Mouse (Mus musculus): Measurements from ENCODE around the gene Blcap. TPM values are rescaled to one million over a fixed set of nuclear protein-coding genes. Genes with fewer than 3 reads are reported as not detected.
"Not testable (repeated sequence)": the region's sequence is repeated elsewhere in the genome, so short reads cannot be mapped to it uniquely, and the experiment has no call there.

The Blcap gene
- polyA plus RNA-seq, 1 experiment from 2014 or later = 25.9 TPM

DNA sequence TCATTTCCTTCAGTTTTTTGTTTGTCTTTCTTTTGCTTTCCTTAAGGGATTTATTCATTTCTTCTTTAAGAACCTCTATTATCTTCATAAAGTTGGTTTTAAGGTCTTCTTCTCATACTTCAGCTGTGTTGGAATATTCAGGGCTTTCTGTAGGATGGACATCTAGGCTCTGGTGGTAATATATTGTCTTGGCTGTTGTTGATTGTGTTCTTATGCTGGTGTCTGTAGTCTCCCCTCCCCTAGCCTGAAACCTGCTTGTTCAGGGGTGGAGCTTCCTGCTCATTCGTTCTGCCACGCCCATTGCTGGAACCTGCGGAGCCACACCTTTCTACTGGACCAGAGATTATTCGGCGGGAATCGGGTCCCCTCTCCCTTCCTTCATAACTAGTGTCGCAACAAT, 14.3 kb upstream of the Blcap start:
- not testable (repeated sequence) for H3K4me2 ChIP-seq; H3K36me3 ChIP-seq (ENCODE audit: control insufficient read depth, insufficient read depth, low read length); H3K9ac ChIP-seq (ENCODE audit: low read depth, low read length); H3K9me3 ChIP-seq (ENCODE audit: control insufficient read depth, low read length); H3K27ac ChIP-seq (ENCODE audit: low read depth, low read length); H3K4me3 ChIP-seq (ENCODE audit: low read depth, low read length); DNase-seq (ENCODE audit: low spot score); H3K4me1 ChIP-seq (replicated peaks; ENCODE audit: control insufficient read depth, insufficient read depth, low read length); H3K27me3 ChIP-seq (replicated peaks; ENCODE audit: control insufficient read depth, insufficient read depth, low read length); ATAC-seq (replicated peaks; ENCODE audit: low FRiP score)
- 27% methylated on average over 6 of the region's 7 CpGs for WGBS

DNA sequence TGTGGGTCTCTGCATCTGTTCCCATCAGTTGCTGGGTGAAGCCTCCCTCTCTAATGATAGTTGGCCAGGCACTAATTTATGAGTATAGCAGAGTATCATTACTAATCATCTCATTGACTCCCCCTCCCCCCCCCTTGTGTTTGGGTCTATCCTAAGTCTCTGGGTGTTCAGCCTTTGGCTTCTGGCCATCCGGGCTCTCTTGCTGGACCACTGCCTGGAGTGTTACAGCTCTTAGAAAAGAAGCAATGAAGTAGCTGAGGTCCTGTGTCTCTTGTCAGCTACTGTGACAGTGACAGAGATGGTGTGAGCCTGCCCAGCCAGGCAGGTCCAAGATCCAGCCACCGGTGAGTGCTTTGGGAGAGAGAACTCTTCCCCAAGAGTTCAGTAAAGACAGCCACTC, 1.7 kb upstream of the Blcap start:
- H3K27ac ChIP-seq (ENCODE audit: low read depth, low read length) = no peak overlapping the region
- ATAC-seq (replicated peaks; ENCODE audit: low FRiP score) (no peak), DNase-seq (ENCODE audit: low spot score) (no peak)
- H3K36me3 ChIP-seq (ENCODE audit: control insufficient read depth, insufficient read depth, low read length) = no peaks in the 10 kb centered on the region
- no peak overlapping the region for H3K4me2 ChIP-seq
- no peaks in the 10 kb centered on the region for H3K4me1 ChIP-seq (replicated peaks; ENCODE audit: control insufficient read depth, insufficient read depth, low read length)
- no peak overlapping the region for H3K9ac ChIP-seq (ENCODE audit: low read depth, low read length)
- H3K9me3 ChIP-seq (ENCODE audit: control insufficient read depth, low read length) = no peaks in the 10 kb centered on the region
- 70% methylated on average over 2 of the region's 2 CpGs for WGBS
- no peaks in the 10 kb centered on the region for H3K27me3 ChIP-seq (replicated peaks; ENCODE audit: control insufficient read depth, insufficient read depth, low read length)
- no peak overlapping the region for H3K4me3 ChIP-seq (ENCODE audit: low read depth, low read length)

DNA sequence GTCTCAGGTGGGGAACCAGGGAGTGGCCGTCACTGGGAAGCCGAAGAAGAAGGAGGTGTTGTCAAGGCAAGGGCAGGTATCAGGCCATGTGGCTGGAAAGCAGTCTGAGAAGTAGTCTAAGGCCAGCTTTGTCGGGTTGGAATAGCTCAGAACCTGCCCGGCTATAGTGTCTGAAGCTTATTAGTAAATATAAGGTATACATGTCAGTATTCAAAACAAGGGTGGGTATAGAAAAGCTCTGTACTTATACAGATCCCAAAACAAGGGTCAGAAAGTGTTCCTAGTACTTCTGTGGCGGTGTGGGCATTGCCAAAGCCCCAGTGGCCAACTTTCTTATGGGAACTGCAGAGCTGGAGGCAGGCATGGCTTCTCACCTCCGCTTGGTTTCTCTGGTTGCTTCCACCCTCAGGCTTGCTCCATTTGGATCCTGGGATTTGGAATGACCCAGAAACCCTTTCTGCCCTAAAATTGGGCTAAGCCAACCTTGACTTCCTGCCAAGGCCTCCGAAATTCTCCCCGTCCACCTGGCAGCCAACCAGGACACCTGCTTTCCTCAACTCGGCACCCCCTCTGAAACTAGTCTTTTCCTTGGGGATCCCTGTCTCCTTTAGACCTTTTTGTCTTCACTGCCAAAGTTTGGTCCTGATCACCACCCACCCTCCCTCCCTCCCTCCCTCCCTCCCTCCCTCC, 1.1 kb downstream of the Blcap start:
- 64% methylated on average over 9 of the region's 9 CpGs for WGBS
- Histone ChIP-seq H3K9ac (ENCODE audit: low read depth, low read length) (no peak overlapping the region), H3K4me2 (no peak overlapping the region), H3K9me3 (ENCODE audit: control insufficient read depth, low read length) (no peaks in the 10 kb centered on the region), H3K4me1 (replicated peaks; ENCODE audit: control insufficient read depth, insufficient read depth, low read length) (peaks cover 12% of the 10 kb centered on the region), H3K27ac (ENCODE audit: low read depth, low read length) (no peak overlapping the region), H3K36me3 (ENCODE audit: control insufficient read depth, insufficient read depth, low read length) (no peaks in the 10 kb centered on the region), H3K4me3 (ENCODE audit: low read depth, low read length) (no peak overlapping the region), H3K27me3 (replicated peaks; ENCODE audit: control insufficient read depth, insufficient read depth, low read length) (no peaks in the 10 kb centered on the region)
- no peak for ATAC-seq (replicated peaks; ENCODE audit: low FRiP score)
- no peak for DNase-seq (ENCODE audit: low spot score)

DNA sequence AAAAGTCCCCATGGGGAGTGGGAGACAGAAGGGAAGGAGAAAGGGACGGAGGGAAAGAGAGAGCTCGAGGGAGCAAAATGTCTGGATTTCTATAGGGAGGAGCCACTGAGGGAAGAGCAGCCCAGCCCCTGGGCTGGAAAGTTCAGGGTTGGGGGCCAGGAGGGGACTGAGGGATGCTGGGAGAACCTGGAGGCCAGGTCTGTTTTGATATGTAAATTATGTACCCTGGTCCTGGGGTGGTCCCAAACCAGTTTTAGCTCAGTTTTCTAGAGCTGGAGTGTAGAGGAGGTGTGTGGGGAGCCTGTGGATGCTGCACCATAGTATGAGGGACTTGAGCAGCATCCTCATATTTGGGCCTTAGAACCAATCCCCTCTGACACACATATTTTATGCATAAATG, 2.2 kb downstream of the Blcap start:
- peaks cover 13% of the 10 kb centered on the region for H3K4me1 ChIP-seq (replicated peaks; ENCODE audit: control insufficient read depth, insufficient read depth, low read length)
- ATAC-seq (replicated peaks; ENCODE audit: low FRiP score) = no peak

DNA sequence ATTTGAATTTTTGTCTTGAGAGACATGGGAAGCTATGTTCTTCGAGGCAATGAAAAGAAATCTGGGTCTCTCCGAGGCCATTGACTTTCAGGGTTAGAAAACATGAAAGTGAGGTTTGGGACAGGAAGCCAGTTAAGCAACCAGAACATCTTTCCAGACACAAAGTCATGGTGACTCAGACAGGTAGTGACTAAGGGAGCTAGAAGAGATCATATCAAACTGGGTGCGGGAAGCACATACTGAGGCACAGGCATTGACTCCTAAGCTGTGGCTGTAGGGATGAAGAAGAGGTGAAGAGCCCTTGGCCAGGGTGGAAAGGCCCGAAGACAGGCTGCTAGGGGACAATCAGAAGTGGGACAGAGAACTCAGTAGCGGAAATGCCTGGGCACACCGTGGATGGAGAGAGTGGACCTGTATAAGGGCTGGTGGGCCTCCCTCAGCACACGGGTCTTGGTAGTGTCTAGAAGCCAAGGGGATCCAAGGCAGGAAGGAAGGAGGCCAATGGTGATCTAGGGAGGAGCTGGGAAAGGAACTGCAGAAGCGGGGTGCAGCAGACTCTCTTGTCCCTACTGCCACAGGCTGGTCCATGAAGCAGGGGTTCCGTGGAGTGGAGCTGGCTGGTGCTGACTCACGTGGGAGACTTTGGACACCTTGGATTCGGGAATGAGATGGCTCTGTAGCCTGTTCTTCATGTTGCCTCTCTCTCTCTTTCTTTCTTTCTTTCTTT, 3.7 kb downstream of the Blcap start:
- H3K9ac ChIP-seq (ENCODE audit: low read depth, low read length) = peak overlapping the region; percentile 74
- no peaks in the 10 kb centered on the region for H3K27me3 ChIP-seq (replicated peaks; ENCODE audit: control insufficient read depth, insufficient read depth, low read length)
- DNase-seq (ENCODE audit: low spot score) (no peak), ATAC-seq (replicated peaks; ENCODE audit: low FRiP score) (no peak)
- WGBS = 68% methylated on average over 11 of the region's 11 CpGs
- no peaks in the 10 kb centered on the region for H3K9me3 ChIP-seq (ENCODE audit: control insufficient read depth, low read length)
- peak overlapping the region; percentile 66 for H3K4me3 ChIP-seq (ENCODE audit: low read depth, low read length)
- H3K36me3 ChIP-seq (ENCODE audit: control insufficient read depth, insufficient read depth, low read length) = no peaks in the 10 kb centered on the region
- H3K4me1 ChIP-seq (replicated peaks; ENCODE audit: control insufficient read depth, insufficient read depth, low read length) = peaks cover 13% of the 10 kb centered on the region
- H3K4me2 ChIP-seq = peak overlapping the region; percentile 96
- peak overlapping the region; percentile 72; the same call in 1 of the 2 replicates for H3K27ac ChIP-seq (ENCODE audit: low read depth, low read length)

More for the DNA sequence above, 2.2 kb downstream of the Blcap start:
- WGBS = 42% methylated on average over 2 of the region's 2 CpGs
- Histone ChIP-seq H3K9me3 (ENCODE audit: control insufficient read depth, low read length) (no peaks in the 10 kb centered on the region), H3K27me3 (replicated peaks; ENCODE audit: control insufficient read depth, insufficient read depth, low read length) (no peaks in the 10 kb centered on the region), H3K4me2 (no peak overlapping the region), H3K36me3 (ENCODE audit: control insufficient read depth, insufficient read depth, low read length) (no peaks in the 10 kb centered on the region), H3K27ac (ENCODE audit: low read depth, low read length) (no peak overlapping the region), H3K9ac (ENCODE audit: low read depth, low read length) (no peak overlapping the region), H3K4me3 (ENCODE audit: low read depth, low read length) (no peak overlapping the region)
- DNase-seq (ENCODE audit: low spot score) = no peak

DNA sequence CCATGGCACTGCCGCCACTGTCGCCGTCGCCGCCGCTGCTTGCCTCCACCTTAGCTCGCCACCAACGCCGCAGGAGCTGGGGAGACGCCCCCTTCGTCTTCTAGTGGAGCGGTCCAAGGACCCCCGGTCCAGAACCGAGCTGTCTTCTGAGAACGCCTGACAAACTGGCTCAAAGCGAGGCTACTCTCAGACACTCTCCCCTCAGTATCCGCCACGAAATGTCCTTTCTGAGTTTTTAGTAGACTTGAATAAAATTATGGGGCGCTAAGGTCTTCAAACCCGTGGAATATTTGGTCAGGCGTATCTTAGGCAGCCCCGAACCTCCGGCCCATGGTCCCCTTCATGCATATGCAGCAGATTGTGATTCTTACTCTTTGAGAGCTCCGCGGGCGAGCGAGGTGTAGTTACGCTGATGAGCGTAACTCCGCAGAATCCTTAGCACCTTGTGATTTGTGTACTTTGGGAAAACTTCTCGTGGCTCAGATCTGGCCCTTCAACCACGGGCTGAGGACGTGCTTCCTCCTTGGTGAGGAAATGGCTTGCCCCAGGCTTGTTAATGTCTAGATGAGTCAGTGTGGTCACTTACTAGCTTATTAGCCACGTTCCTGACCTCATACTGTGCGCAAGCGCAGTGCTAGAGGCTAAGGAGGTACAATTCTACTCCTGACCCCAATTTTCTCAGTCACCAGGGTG, 4.7 kb downstream of the Blcap start:
- under 1% methylated on average over 36 of the region's 36 CpGs for WGBS
- DNase-seq (ENCODE audit: low spot score) (peak; percentile 89), ATAC-seq (replicated peaks; ENCODE audit: low FRiP score) (peak; percentile 86)
- Histone ChIP-seq H3K4me3 (ENCODE audit: low read depth, low read length) (peak overlapping the region; percentile 66), H3K4me2 (peak overlapping the region; percentile 96), H3K9me3 (ENCODE audit: control insufficient read depth, low read length) (peaks cover 1% of the 10 kb centered on the region; the same call in 1 of the 2 replicates), H3K36me3 (ENCODE audit: control insufficient read depth, insufficient read depth, low read length) (peaks cover 5% of the 10 kb centered on the region), H3K9ac (ENCODE audit: low read depth, low read length) (peak overlapping the region; percentile 74), H3K27ac (ENCODE audit: low read depth, low read length) (peak overlapping the region; percentile 72), H3K4me1 (replicated peaks; ENCODE audit: control insufficient read depth, insufficient read depth, low read length) (peaks cover 17% of the 10 kb centered on the region), H3K27me3 (replicated peaks; ENCODE audit: control insufficient read depth, insufficient read depth, low read length) (peaks cover 2% of the 10 kb centered on the region)

DNA sequence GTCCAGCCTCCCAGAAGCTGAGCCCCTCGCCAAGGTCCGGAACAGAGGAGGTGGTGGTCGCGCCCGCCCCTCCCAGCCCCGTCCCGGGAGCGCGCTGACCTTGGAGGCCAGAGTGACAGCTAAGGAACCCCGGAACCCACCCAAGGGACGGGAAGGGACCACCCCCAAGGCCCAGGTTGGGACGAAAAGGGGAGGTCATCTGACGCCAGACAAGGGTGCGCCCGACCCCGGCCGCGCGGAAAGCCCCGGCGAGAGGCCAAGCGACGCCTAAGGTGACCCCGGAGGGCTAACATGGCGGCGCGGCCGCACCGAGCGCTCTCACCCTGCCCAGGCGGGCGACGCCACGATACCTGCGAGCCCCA, 5.2 kb downstream of the Blcap start:
- H3K4me2 ChIP-seq = peak overlapping the region; percentile 96
- DNase-seq (ENCODE audit: low spot score) (no peak), ATAC-seq (replicated peaks; ENCODE audit: low FRiP score) (no peak; the same call in 1 of the 2 replicates)
- H3K27me3 ChIP-seq (replicated peaks; ENCODE audit: control insufficient read depth, insufficient read depth, low read length) = peaks cover 7% of the 10 kb centered on the region
- WGBS = under 1% methylated on average over 35 of the region's 35 CpGs
- peaks cover 10% of the 10 kb centered on the region for H3K36me3 ChIP-seq (ENCODE audit: control insufficient read depth, insufficient read depth, low read length)
- H3K9ac ChIP-seq (ENCODE audit: low read depth, low read length) = peak overlapping the region; percentile 74
- peak overlapping the region; percentile 72; the same call in 1 of the 2 replicates for H3K27ac ChIP-seq (ENCODE audit: low read depth, low read length)
- peaks cover 4% of the 10 kb centered on the region; the same call in 1 of the 2 replicates for H3K9me3 ChIP-seq (ENCODE audit: control insufficient read depth, low read length)
- peaks cover 19% of the 10 kb centered on the region for H3K4me1 ChIP-seq (replicated peaks; ENCODE audit: control insufficient read depth, insufficient read depth, low read length)
- H3K4me3 ChIP-seq (ENCODE audit: low read depth, low read length) = peak overlapping the region; percentile 66

DNA sequence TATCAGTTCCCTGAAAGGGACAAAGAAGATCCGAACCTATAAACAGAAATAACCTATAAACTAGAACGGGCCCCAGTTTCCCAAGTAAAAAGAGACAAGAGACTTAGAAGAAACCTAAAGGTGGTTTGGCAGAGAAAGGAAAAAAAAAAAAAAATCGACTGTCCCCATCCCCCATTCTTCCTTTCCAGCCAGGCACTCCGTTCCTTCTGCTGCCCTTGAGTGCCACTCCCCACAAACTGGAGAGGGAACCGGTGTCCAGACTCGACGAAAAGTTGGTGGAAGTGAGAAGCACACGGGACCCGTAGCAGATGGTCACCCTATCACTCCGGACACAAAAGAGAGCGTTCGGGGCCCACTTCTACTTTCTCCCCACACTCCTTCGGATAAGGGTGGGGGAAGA, 5.6 kb downstream of the Blcap start:
- H3K9me3 ChIP-seq (ENCODE audit: control insufficient read depth, low read length) = peaks cover 4% of the 10 kb centered on the region; the same call in 1 of the 2 replicates
- H3K36me3 ChIP-seq (ENCODE audit: control insufficient read depth, insufficient read depth, low read length) = peaks cover 10% of the 10 kb centered on the region
- H3K4me3 ChIP-seq (ENCODE audit: low read depth, low read length) = peak overlapping the region; percentile 66
- DNase-seq (ENCODE audit: low spot score) (no peak), ATAC-seq (replicated peaks; ENCODE audit: low FRiP score) (no peak)
- H3K4me2 ChIP-seq = peak overlapping the region; percentile 96
- peaks cover 8% of the 10 kb centered on the region for H3K27me3 ChIP-seq (replicated peaks; ENCODE audit: control insufficient read depth, insufficient read depth, low read length)
- WGBS = 4% methylated on average over 13 of the region's 13 CpGs
- H3K4me1 ChIP-seq (replicated peaks; ENCODE audit: control insufficient read depth, insufficient read depth, low read length) = peaks cover 19% of the 10 kb centered on the region
- peak overlapping the region; percentile 74 for H3K9ac ChIP-seq (ENCODE audit: low read depth, low read length)
- H3K27ac ChIP-seq (ENCODE audit: low read depth, low read length) = no peak overlapping the region; the same call in 1 of the 2 replicates

Data from liver, embryonic 11.5 days (tissue).